Mouse (Mus musculus): ENCODE results near the gene Coro2b. TPM values are rescaled to one million over a fixed set of nuclear protein-coding genes. Genes with fewer than 3 reads are reported as not detected.
A peak's percentile ranks its signal among the peaks of the same experiment; 100 is the strongest.

Coro2b gene
- total RNA-seq, 1 experiment: 4.8 TPM

GRCm38 (mm10) chr9:62520933-62521332 is 15.9 kb downstream of the Coro2b start:
- Histone ChIP-seq H3K4me1 (ENCODE audit: control insufficient read depth in 2 of 2, insufficient read depth in 2 of 2, low read length in 2 of 2, poor library complexity in 1 of 2) (peaks cover 3 to 63% of the 10 kb centered on the region in 2 experiments), H3K4me3 (ENCODE audit: insufficient read depth in 1 of 2, low read depth in 1 of 2, low read length in 2 of 2, poor library complexity in 1 of 2, severe bottlenecking in 1 of 2) (no peak overlapping the region), H3K36me3 (ENCODE audit: control insufficient read depth, insufficient read depth, low read length, poor library complexity, severe bottlenecking) (no peaks in the 10 kb centered on the region), H3K27ac (ENCODE audit: insufficient read depth, low read depth, low read length, poor library complexity, severe bottlenecking) (no peak overlapping the region), H3K9ac (ENCODE audit: insufficient read depth, low read depth, low read length, poor library complexity, severe bottlenecking) (0 out of 2 replicates have a peak overlapping the region, but pooled peaks have one; percentile 8), H3K9me3 (ENCODE audit: control insufficient read depth, insufficient read depth, low read depth, low read length) (no peaks in the 10 kb centered on the region)
- no peak for TF ChIP-seq ZC3H11A (IDR thresholded peaks at IDR 0.05; ENCODE audit: borderline replicate concordance, low read depth, low read length)
- no peak for TF ChIP-seq ZNF384 (IDR thresholded peaks at IDR 0.05; ENCODE audit: low read depth, low read length)
- no peak for TF ChIP-seq MAFK (IDR thresholded peaks at IDR 0.05; ENCODE audit: insufficient read depth, low read depth, low read length)
- TF ChIP-seq HCFC1 (IDR thresholded peaks at IDR 0.05; ENCODE audit: borderline replicate concordance, insufficient read depth, low read length): no peak
- no peak for TF ChIP-seq CHD2 (IDR thresholded peaks at IDR 0.05; ENCODE audit: low read depth, low read length)
- in situ Hi-C loops (cut with MboI; ENCODE audit: low sequenced_read_pairs in 2 of 2, unreplicated experiment in 2 of 2): no loop called here
- DNase-seq (ENCODE audit: low read depth, low spot score): no peak

DNA sequence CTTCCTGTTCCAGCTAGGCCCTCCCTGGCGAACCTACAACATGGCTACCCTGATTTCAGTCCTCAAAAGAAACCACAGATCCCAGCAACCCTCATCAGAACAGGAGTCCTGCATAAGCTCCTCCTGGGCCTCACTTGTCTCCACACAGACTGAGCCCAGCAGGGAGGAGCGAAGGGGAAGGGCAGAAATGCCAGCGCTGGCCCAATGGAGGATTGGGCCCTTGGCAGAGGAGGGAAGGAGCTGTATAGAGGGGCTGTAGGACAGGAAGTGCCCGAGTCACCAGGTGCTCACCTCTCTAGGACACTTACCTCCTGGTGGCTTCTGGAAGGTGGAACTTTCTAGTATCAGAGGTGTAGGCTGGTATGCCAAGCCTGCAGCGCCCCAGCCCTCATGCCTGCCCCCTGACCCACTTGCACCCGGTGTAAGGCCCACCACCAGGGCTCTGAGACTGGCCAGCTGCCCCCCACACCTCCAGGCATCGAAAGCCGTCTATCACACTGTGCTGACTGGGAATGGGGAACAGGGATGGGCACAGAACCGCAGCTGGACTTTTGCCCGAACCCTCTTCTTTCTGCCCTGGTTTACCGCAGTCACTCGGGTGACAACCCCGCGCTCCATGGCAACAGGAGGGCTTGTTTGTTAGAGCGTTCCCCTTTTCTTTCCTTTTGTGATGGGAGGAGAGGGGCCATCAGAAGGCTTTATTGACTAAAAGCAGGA is 16.9 kb downstream of the Coro2b start:
- TF ChIP-seq MAFK (IDR thresholded peaks at IDR 0.05; ENCODE audit: insufficient read depth, low read depth, low read length) (no peak), CHD2 (IDR thresholded peaks at IDR 0.05; ENCODE audit: low read depth, low read length) (no peak), ZC3H11A (IDR thresholded peaks at IDR 0.05; ENCODE audit: borderline replicate concordance, low read depth, low read length) (no peak), ZNF384 (IDR thresholded peaks at IDR 0.05; ENCODE audit: low read depth, low read length) (no peak), HCFC1 (IDR thresholded peaks at IDR 0.05; ENCODE audit: borderline replicate concordance, insufficient read depth, low read length) (no peak)
- no peaks in the 10 kb centered on the region for H3K9me3 ChIP-seq (ENCODE audit: control insufficient read depth, insufficient read depth, low read depth, low read length)
- H3K4me3 ChIP-seq (ENCODE audit: insufficient read depth in 1 of 2, low read depth in 1 of 2, low read length in 2 of 2, poor library complexity in 1 of 2, severe bottlenecking in 1 of 2): no peak overlapping the region
- H3K27ac ChIP-seq (ENCODE audit: insufficient read depth, low read depth, low read length, poor library complexity, severe bottlenecking): no peak overlapping the region
- no peaks in the 10 kb centered on the region for H3K36me3 ChIP-seq (ENCODE audit: control insufficient read depth, insufficient read depth, low read length, poor library complexity, severe bottlenecking)
- no peak overlapping the region for H3K9ac ChIP-seq (ENCODE audit: insufficient read depth, low read depth, low read length, poor library complexity, severe bottlenecking)
- no peak for DNase-seq (ENCODE audit: low read depth, low spot score)
- in situ Hi-C loops (cut with MboI; ENCODE audit: low sequenced_read_pairs in 2 of 2, unreplicated experiment in 2 of 2): no loop called here
- peaks cover 3 to 54% of the 10 kb centered on the region in 2 experiments for H3K4me1 ChIP-seq (ENCODE audit: control insufficient read depth in 2 of 2, insufficient read depth in 2 of 2, low read length in 2 of 2, poor library complexity in 1 of 2)

- H3K36me3 ChIP-seq (ENCODE audit: control insufficient read depth, insufficient read depth, low read length, poor library complexity, severe bottlenecking): no peaks in the 10 kb centered on the region
- no peak overlapping the region for H3K9ac ChIP-seq (ENCODE audit: insufficient read depth, low read depth, low read length, poor library complexity, severe bottlenecking)
- no peaks in the 10 kb centered on the region for H3K9me3 ChIP-seq (ENCODE audit: control insufficient read depth, insufficient read depth, low read depth, low read length)
- no peak overlapping the region for H3K4me3 ChIP-seq (ENCODE audit: insufficient read depth in 1 of 2, low read depth in 1 of 2, low read length in 2 of 2, poor library complexity in 1 of 2, severe bottlenecking in 1 of 2)
- in situ Hi-C loops (cut with MboI; ENCODE audit: low sequenced_read_pairs in 2 of 2, unreplicated experiment in 2 of 2): no loop called here
- H3K4me1 ChIP-seq (ENCODE audit: control insufficient read depth in 2 of 2, insufficient read depth in 2 of 2, low read length in 2 of 2, poor library complexity in 1 of 2): peaks cover 3 to 48% of the 10 kb centered on the region in 2 experiments
- H3K27ac ChIP-seq (ENCODE audit: insufficient read depth, low read depth, low read length, poor library complexity, severe bottlenecking): no peak overlapping the region
- no peak for TF ChIP-seq HCFC1 (IDR thresholded peaks at IDR 0.05; ENCODE audit: borderline replicate concordance, insufficient read depth, low read length)
- TF ChIP-seq ZNF384 (IDR thresholded peaks at IDR 0.05; ENCODE audit: low read depth, low read length): no peak
- no peak for TF ChIP-seq MAFK (IDR thresholded peaks at IDR 0.05; ENCODE audit: insufficient read depth, low read depth, low read length)
- TF ChIP-seq ZC3H11A (IDR thresholded peaks at IDR 0.05; ENCODE audit: borderline replicate concordance, low read depth, low read length): no peak
- TF ChIP-seq CHD2 (IDR thresholded peaks at IDR 0.05; ENCODE audit: low read depth, low read length): no peak
- DNase-seq (ENCODE audit: low read depth, low spot score): no peak
These were observed 17.5 kb downstream of the Coro2b start for GRCm38 (mm10) chr9:62519334-62519733.

DNA sequence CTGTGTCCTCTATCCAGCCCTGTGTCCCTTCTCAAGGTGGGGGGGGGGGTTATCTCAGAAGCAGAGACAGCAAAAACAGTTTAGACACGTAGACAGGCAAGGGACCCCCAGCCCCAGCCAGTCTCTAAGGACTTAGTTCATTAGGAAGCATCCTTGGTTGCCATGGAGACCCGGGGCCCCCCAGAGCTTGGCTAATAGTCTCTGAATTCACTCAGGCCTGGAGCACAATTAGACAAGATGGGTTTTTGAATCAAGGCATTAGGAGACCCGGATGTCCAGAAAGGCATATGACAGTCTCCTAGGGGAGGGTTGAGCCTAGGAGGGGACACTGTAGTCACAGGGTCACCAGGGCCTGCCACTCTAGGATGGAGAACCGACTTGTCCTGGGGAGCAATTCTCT is 18.3 kb downstream of the Coro2b start:
- H3K36me3 ChIP-seq (ENCODE audit: control insufficient read depth, insufficient read depth, low read length, poor library complexity, severe bottlenecking): no peaks in the 10 kb centered on the region
- peaks cover 2 to 40% of the 10 kb centered on the region in 2 experiments for H3K4me1 ChIP-seq (ENCODE audit: control insufficient read depth in 2 of 2, insufficient read depth in 2 of 2, low read length in 2 of 2, poor library complexity in 1 of 2)
- H3K9ac ChIP-seq (ENCODE audit: insufficient read depth, low read depth, low read length, poor library complexity, severe bottlenecking): no peak overlapping the region
- DNase-seq (ENCODE audit: low read depth, low spot score): no peak
- H3K27ac ChIP-seq (ENCODE audit: insufficient read depth, low read depth, low read length, poor library complexity, severe bottlenecking): no peak overlapping the region
- in situ Hi-C loops (cut with MboI; ENCODE audit: low sequenced_read_pairs in 2 of 2, unreplicated experiment in 2 of 2): no loop called here
- H3K9me3 ChIP-seq (ENCODE audit: control insufficient read depth, insufficient read depth, low read depth, low read length): no peaks in the 10 kb centered on the region
- no peak overlapping the region for H3K4me3 ChIP-seq (ENCODE audit: insufficient read depth in 1 of 2, low read depth in 1 of 2, low read length in 2 of 2, poor library complexity in 1 of 2, severe bottlenecking in 1 of 2)
- no peak for TF ChIP-seq ZC3H11A (IDR thresholded peaks at IDR 0.05; ENCODE audit: borderline replicate concordance, low read depth, low read length)
- TF ChIP-seq CHD2 (IDR thresholded peaks at IDR 0.05; ENCODE audit: low read depth, low read length): no peak
- no peak for TF ChIP-seq HCFC1 (IDR thresholded peaks at IDR 0.05; ENCODE audit: borderline replicate concordance, insufficient read depth, low read length)
- TF ChIP-seq MAFK (IDR thresholded peaks at IDR 0.05; ENCODE audit: insufficient read depth, low read depth, low read length): no peak
- TF ChIP-seq ZNF384 (IDR thresholded peaks at IDR 0.05; ENCODE audit: low read depth, low read length): no peak

Data from ES-E14 (cell line).